Mouse (Mus musculus): Measurements from ENCODE around the gene C530008M17Rik. TPM values are rescaled to one million over a fixed set of nuclear protein-coding genes. Genes with fewer than 3 reads are reported as not detected.

C530008M17Rik gene
- 15.8 and 18.0 TPM in 2 replicates for polyA plus RNA-seq (2015; fragmentation: Nextera tagmentation; extraction: Ambion mirVana)

DNA sequence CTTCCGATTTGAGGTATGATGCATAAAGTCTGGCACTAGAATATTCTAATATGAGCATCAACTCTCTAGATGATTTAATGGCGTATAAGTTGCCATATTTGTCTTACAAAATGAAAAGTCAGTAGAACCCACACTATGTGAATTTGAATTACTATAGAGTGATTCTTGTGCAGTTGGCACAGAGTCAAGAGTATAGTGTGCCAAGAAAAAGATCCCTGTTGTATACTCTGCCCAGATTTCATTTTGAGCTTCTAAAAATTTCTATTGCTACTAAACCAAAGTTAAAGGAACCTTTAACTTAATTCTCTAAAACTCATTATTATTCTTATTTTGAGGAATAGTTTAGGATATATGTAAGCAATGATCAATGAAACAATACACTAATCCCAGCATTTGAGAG is at the start of gene C530008M17Rik:
C530008M17Rik (plus strand) TSS at position 301 of the 400 bp plus-strand sequence.
- Histone ChIP-seq H3K9me3 (no peaks in the 10 kb centered on the region), H3K4me3 (replicated peaks) (peak within 1 kb of the TSS; percentile 65), H3K27me3 (replicated peaks) (no peaks in the 10 kb centered on the region), H3K36me3 (no peaks in the 10 kb centered on the region), H3K4me2 (peak within 1 kb of the TSS; percentile 98), H3K9ac (peak within 1 kb of the TSS; percentile 34; the same call in 1 of the 2 replicates), H3K4me1 (0 out of 2 replicates have a peak, but pooled peaks cover 7% of the 10 kb centered on the region), H3K27ac (no peak within 1 kb of the TSS; the same call in 1 of the 2 replicates)
- ATAC-seq (ENCODE audit: insufficient read depth, low FRiP score, low read depth) = no peak
- 87% methylated on average over 2 of the region's 2 CpGs for WGBS

DNA sequence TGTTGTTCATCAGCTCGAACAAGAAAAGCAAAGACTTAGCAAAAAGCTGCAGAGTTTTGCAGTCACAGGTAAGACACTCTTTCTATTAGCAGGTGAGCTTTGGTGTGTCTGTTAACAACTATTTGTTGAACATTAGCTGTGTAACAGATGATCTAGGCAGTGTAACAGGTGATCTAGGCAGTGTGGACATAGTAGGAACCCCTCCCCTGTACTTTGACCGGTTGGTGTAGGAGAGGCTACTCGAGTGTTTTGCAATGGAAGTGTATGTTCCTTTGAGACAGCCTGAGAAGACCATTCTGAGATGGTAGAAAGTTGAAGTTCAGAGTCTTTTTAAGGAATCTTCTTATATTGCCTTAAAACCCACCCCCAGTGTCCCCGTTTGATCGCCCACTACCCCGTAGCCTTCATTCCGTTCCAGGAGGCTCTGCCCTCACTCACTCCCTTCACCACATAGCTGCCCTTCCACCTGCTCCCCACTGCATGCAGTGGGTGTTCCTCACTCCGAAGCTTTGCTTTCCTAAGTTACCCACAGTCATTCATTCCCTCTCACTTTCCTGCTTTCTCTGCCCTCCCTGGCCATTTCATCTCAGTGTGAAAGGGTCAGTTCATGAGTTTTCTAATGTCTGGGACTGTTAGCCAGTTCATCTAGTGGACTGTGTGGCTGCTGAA is 46.5 kb upstream of the C530008M17Rik start:
- WGBS = 89% methylated on average over 8 of the region's 8 CpGs
- Histone ChIP-seq H3K9ac (no peak overlapping the region), H3K4me2 (no peak overlapping the region), H3K36me3 (peaks cover 13% of the 10 kb centered on the region), H3K4me1 (no peaks in the 10 kb centered on the region), H3K27me3 (replicated peaks) (no peaks in the 10 kb centered on the region), H3K9me3 (no peaks in the 10 kb centered on the region), H3K4me3 (replicated peaks) (no peak overlapping the region), H3K27ac (no peak overlapping the region)
- ATAC-seq (ENCODE audit: insufficient read depth, low FRiP score, low read depth) = peak; percentile 79

DNA sequence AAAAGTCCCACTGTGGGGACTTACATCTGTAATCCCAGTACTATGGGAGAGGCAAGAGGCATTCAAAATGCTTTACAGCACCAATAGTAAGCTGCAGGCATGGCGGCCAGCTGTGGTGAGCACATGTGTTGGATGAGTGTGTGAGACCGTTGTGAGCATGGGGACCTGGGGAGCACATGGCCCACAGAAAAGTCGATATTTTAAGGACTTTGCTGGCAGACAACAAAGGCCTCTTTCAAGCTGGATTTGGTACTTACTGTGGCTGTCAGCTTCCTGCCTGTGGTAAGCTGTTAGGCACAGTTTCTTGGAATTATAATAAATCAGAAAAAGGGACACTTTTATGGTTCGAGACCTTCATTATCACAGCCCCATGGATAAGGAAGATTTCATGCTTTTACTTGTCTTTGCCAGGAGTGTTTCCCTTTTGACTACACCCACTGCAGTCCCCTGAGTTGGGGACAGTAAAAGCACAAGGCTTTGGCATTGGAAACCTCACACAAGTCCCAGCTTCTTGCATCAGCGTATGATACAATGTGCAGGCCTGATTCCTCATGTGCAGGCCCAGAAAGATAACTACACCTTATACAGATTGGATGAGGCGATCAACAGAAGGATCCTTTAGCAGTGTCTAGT is 43.3 kb upstream of the C530008M17Rik start:
- WGBS = 86% methylated on average over 6 of the region's 6 CpGs
- Histone ChIP-seq H3K9ac (no peak overlapping the region), H3K36me3 (peaks cover 13% of the 10 kb centered on the region), H3K4me3 (replicated peaks) (no peak overlapping the region), H3K4me1 (no peaks in the 10 kb centered on the region), H3K4me2 (no peak overlapping the region), H3K27me3 (replicated peaks) (no peaks in the 10 kb centered on the region), H3K9me3 (no peaks in the 10 kb centered on the region), H3K27ac (no peak overlapping the region)
- no peak for ATAC-seq (ENCODE audit: insufficient read depth, low FRiP score, low read depth)

DNA sequence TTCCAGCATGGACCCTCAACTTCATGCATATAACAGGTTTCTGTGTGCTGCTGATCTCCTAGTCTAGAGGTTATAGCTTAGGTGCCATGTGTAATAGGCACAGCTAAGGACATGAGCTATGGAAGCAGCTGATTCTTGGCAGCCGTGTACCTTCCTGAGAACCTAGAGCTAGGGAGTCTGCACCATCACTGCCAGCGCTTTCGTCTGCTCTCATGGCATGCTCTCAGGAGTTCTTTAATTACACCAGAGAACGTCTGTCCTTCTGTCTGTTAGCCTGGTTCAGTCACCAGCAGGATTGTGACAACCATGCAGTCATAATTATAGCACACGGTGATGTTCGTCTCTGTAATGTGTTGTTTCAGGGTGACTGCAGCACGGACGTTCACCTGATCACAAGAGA is 41.0 kb upstream of the C530008M17Rik start:
- Histone ChIP-seq H3K4me3 (replicated peaks) (no peak overlapping the region), H3K4me1 (no peaks in the 10 kb centered on the region), H3K4me2 (no peak overlapping the region), H3K9ac (no peak overlapping the region), H3K27ac (no peak overlapping the region), H3K9me3 (no peaks in the 10 kb centered on the region), H3K36me3 (peaks cover 17% of the 10 kb centered on the region), H3K27me3 (replicated peaks) (no peaks in the 10 kb centered on the region)
- WGBS = 91% methylated on average over 8 of the region's 8 CpGs
- no peak for ATAC-seq (ENCODE audit: insufficient read depth, low FRiP score, low read depth)

DNA sequence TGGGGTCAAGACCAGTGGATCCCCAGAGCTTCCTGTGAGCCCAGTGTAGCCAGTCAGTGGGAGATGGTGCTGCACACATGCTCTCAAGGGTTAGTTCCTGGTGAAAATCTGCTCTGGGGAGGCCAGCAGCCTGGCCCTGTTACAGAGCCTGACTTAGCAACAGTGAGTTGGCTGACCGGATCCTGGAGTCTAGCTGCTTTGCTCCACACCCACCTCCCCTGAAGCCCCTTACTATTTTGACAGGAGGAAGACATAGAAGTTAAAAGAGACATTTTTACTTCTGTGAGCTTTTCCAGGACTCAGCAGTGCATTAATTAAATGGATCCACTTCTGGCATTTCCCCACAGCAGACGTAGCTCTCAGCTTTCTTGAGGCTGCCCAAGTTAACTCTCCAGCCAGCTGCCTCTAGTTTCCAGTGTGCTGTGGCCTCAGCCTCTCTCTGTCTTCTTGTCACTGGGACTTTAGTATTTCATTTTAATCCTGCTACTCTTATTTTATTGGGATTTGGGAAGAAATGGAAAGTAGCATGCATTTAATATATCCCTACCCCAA is 40.0 kb upstream of the C530008M17Rik start:
- Histone ChIP-seq H3K27me3 (replicated peaks) (no peaks in the 10 kb centered on the region), H3K9ac (no peak overlapping the region), H3K4me1 (no peaks in the 10 kb centered on the region), H3K9me3 (no peaks in the 10 kb centered on the region), H3K4me2 (no peak overlapping the region), H3K27ac (no peak overlapping the region), H3K4me3 (replicated peaks) (no peak overlapping the region), H3K36me3 (peaks cover 17% of the 10 kb centered on the region)
- WGBS = 76% methylated on average over 2 of the region's 2 CpGs
- no peak for ATAC-seq (ENCODE audit: insufficient read depth, low FRiP score, low read depth)

DNA sequence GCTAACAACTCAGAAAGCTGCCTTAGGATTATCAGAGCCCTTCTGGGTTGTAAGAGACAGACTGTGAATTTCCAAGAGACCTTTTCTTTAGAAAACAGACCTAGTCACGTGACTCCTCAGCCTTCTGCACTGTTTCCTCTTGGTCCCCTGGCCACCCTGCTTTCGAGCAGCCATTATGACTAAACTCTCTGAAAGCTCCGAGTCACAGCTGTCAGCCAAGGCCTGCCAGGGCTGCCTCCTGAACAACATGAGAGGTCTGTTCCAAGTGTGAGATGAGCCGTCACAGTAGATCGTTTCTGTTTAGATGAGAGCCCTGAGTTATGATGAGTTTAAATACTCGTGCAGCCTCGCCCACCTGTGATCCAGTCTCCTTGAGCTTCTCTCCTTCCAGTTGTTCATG is 37.6 kb upstream of the C530008M17Rik start:
- no peak overlapping the region for H3K4me2 ChIP-seq
- H3K9me3 ChIP-seq = no peaks in the 10 kb centered on the region
- H3K4me1 ChIP-seq = no peaks in the 10 kb centered on the region
- no peak overlapping the region for H3K9ac ChIP-seq
- peaks cover 18% of the 10 kb centered on the region for H3K36me3 ChIP-seq
- 79% methylated on average over 7 of the region's 7 CpGs for WGBS
- H3K27me3 ChIP-seq (replicated peaks) = no peaks in the 10 kb centered on the region
- no peak overlapping the region for H3K27ac ChIP-seq
- no peak for ATAC-seq (ENCODE audit: insufficient read depth, low FRiP score, low read depth)
- no peak overlapping the region for H3K4me3 ChIP-seq (replicated peaks)

DNA sequence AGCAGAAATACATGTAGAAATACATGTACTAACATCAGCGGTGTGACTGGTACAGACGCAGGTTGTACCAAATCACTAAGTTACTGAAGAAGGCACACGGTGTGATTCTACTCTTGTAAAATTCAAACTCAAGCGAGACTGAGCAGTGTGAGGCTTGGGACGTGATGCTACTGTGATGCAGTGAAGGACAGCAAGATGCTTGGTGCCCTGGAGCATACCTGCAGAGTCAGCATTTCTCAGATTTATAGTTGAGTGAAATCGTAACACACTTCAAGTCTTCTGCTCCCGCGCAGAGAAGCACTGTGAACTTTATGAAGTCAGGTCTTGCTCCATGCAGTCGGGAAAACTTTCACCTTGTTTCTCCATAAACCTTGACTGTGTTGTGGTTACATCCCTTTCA is 32.6 kb upstream of the C530008M17Rik start:
- no peak overlapping the region for H3K4me3 ChIP-seq (replicated peaks)
- H3K4me1 ChIP-seq = no peaks in the 10 kb centered on the region
- H3K27ac ChIP-seq = no peak overlapping the region
- no peak overlapping the region for H3K9ac ChIP-seq
- no peaks in the 10 kb centered on the region for H3K27me3 ChIP-seq (replicated peaks)
- H3K4me2 ChIP-seq = no peak overlapping the region
- 0 out of 2 replicates have a peak, but pooled peaks cover 11% of the 10 kb centered on the region for H3K36me3 ChIP-seq
- H3K9me3 ChIP-seq = no peaks in the 10 kb centered on the region
- WGBS = 97% methylated on average over 9 of the region's 9 CpGs
- ATAC-seq (ENCODE audit: insufficient read depth, low FRiP score, low read depth) = no peak

DNA sequence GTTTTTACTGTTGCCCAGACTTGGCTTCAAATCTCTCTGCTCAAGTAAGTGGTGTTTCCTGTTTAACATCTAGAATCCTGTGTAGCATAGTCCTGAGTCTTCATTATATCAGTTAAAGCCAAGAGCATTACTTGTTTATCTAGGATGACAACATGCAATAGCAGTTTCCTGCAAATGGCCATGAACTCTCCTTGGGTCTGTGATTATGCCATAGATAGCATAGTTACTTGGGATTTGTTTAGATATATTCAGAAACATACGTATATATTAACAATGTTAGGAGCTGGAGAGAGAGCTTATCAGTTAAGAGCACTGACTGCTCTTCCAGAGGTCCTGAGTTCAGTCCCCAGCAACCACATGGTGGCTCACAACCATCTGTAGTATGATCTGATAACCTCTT is 28.5 kb upstream of the C530008M17Rik start:
- Histone ChIP-seq H3K36me3 (0 out of 2 replicates have a peak, but pooled peaks cover 5% of the 10 kb centered on the region), H3K9ac (no peak overlapping the region), H3K27me3 (replicated peaks) (no peaks in the 10 kb centered on the region), H3K4me2 (no peak overlapping the region), H3K9me3 (no peaks in the 10 kb centered on the region), H3K4me3 (replicated peaks) (no peak overlapping the region), H3K4me1 (no peaks in the 10 kb centered on the region), H3K27ac (no peak overlapping the region)
- no peak for ATAC-seq (ENCODE audit: insufficient read depth, low FRiP score, low read depth)
- WGBS = 60% methylated on average over 1 of the region's 1 CpGs

DNA sequence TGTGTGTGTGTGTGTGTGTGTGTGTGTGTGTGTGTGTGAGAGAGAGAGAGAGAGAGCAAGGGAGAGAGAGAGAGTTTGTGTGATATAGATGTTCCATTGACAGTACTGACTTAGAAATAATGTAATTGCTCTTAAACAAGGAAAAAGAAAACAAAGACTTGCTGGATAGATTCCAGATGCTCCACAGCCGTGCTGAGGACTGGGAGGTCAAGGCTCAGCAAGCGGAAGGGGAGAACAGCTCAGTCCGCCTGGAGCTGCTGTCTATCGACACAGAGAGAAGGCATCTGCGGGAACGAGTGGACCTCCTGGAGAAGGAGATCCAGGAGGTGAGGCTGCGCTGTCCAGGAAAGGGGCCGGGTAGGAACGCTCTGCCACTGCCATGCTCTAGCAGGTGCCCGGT is 22.3 kb upstream of the C530008M17Rik start:
- Histone ChIP-seq H3K4me2 (no peak overlapping the region), H3K4me3 (replicated peaks) (no peak overlapping the region), H3K4me1 (no peaks in the 10 kb centered on the region), H3K36me3 (peaks cover 24% of the 10 kb centered on the region), H3K9ac (no peak overlapping the region), H3K27me3 (replicated peaks) (no peaks in the 10 kb centered on the region), H3K27ac (no peak overlapping the region), H3K9me3 (no peaks in the 10 kb centered on the region)
- WGBS = 61% methylated on average over 10 of the region's 10 CpGs
- ATAC-seq (ENCODE audit: insufficient read depth, low FRiP score, low read depth) = no peak

DNA sequence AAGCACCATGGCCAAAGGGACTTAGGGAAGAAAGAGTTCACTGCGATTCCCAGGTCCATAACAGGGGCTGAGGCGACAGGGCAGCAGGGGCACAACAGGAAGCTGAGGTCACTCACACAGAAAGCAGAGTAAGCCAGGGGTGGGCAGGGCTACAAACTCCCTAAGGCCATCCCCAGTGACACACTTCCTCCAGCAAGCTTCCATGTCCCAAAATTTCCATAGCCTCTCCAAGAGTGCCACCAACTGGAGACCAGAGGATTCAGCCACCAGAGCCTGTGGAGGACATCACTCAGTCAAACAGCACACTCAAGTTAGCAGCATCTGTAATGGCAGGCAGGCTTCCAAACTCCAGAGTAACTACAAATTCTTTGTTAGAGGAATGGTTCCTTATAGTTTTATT is 20.7 kb upstream of the C530008M17Rik start:
- no peak overlapping the region for H3K4me3 ChIP-seq (replicated peaks)
- 89% methylated on average over 2 of the region's 2 CpGs for WGBS
- no peak overlapping the region for H3K9ac ChIP-seq
- ATAC-seq (ENCODE audit: insufficient read depth, low FRiP score, low read depth) = no peak
- no peaks in the 10 kb centered on the region for H3K27me3 ChIP-seq (replicated peaks)
- no peaks in the 10 kb centered on the region for H3K4me1 ChIP-seq
- no peaks in the 10 kb centered on the region for H3K9me3 ChIP-seq
- H3K27ac ChIP-seq = no peak overlapping the region
- H3K4me2 ChIP-seq = no peak overlapping the region
- H3K36me3 ChIP-seq = peaks cover 29% of the 10 kb centered on the region

DNA sequence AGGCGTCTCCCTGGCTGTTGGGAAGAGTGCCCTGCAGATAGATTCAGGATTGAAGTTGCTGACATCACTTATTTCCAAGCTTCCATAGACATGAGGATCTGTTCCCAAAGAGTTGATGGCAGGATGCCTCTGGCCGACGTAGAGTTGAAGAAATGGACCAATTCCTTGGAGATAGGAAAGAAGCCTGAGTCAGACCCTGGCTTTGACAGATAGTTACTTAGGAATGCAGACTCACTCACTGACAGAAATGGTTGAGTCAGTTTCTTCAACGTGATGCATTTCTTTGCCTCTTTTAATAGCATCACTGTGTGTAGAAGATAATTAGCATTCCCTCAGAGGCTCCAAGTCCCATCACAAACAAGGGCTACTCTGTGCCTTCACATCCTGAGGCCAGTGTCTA is 14.2 kb upstream of the C530008M17Rik start:
- H3K27ac ChIP-seq = no peak overlapping the region
- H3K4me2 ChIP-seq = no peak overlapping the region
- no peaks in the 10 kb centered on the region for H3K4me1 ChIP-seq
- no peak overlapping the region for H3K9ac ChIP-seq
- WGBS = 92% methylated on average over 4 of the region's 4 CpGs
- H3K36me3 ChIP-seq = peaks cover 15% of the 10 kb centered on the region
- no peak overlapping the region for H3K4me3 ChIP-seq (replicated peaks)
- H3K9me3 ChIP-seq = no peaks in the 10 kb centered on the region
- ATAC-seq (ENCODE audit: insufficient read depth, low FRiP score, low read depth) = no peak
- no peaks in the 10 kb centered on the region for H3K27me3 ChIP-seq (replicated peaks)

DNA sequence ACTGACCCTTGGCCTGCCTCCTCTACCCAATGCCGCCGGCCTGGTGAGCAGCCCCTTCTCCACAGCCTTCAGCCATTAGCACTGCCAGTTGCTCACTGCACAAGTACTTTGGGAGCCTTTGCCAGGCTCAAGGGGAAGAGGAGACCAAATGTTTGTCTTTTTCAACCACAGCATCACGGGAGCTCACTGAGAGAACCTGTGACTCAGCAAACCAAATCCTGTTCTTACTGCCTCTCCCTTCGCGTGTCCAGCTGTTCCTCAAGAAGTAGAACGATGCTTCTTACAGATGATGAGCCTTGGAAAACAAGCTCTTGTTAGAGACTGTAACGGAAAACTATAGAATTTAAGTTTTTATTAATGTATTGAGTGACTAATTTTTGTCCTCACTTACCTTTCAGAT is 12.1 kb upstream of the C530008M17Rik start:
- no peak for ATAC-seq (ENCODE audit: insufficient read depth, low FRiP score, low read depth)
- peaks cover 8% of the 10 kb centered on the region for H3K36me3 ChIP-seq
- H3K9ac ChIP-seq = no peak overlapping the region
- no peaks in the 10 kb centered on the region for H3K9me3 ChIP-seq
- no peak overlapping the region for H3K27ac ChIP-seq
- H3K4me1 ChIP-seq = no peaks in the 10 kb centered on the region
- H3K4me2 ChIP-seq = no peak overlapping the region
- 88% methylated on average over 7 of the region's 7 CpGs for WGBS
- no peaks in the 10 kb centered on the region for H3K27me3 ChIP-seq (replicated peaks)
- no peak overlapping the region for H3K4me3 ChIP-seq (replicated peaks)

Data from stomach, embryonic 15.5 days (tissue).